Mouse (Mus musculus): ENCODE measurements around the gene Ube2e1. TPM values are rescaled to one million over a fixed set of nuclear protein-coding genes. Genes with fewer than 3 reads are reported as not detected.

Ube2e1 gene
- polyA plus RNA-seq, 1 experiment = 106 TPM

- peaks cover 8% of the 10 kb centered on the region; the same call in 1 of the 2 replicates for H3K4me1 ChIP-seq (ENCODE audit: control insufficient read depth, insufficient read depth, low read length)
- no peak for TF ChIP-seq POLR2A (IDR thresholded peaks at IDR 0.05; ENCODE audit: low read depth, low read length)
- no peak for TF ChIP-seq CTCF (IDR thresholded peaks at IDR 0.05; ENCODE audit: borderline replicate concordance, insufficient read depth, low read length)
- H3K27ac ChIP-seq (ENCODE audit: insufficient read depth, low read length) = no peak overlapping the region
- peak overlapping the region; percentile 59 for H3K4me3 ChIP-seq (ENCODE audit: insufficient read depth, low read length)
These were observed 618 bp downstream of the Ube2e1 start for GRCm38 (mm10) chr14:18330789-18331692.

GRCm38 (mm10) chr14:18326968-18327672 is 4.5 kb downstream of the Ube2e1 start:
- H3K4me3 ChIP-seq (ENCODE audit: insufficient read depth, low read length) = peak overlapping the region; percentile 28
- H3K27ac ChIP-seq (ENCODE audit: insufficient read depth, low read length) = no peak overlapping the region
- TF ChIP-seq CTCF (IDR thresholded peaks at IDR 0.05; ENCODE audit: borderline replicate concordance, insufficient read depth, low read length) = no peak
- H3K4me1 ChIP-seq (ENCODE audit: control insufficient read depth, insufficient read depth, low read length) = peaks cover 8% of the 10 kb centered on the region; the same call in 1 of the 2 replicates

- Histone ChIP-seq H3K4me3 (ENCODE audit: insufficient read depth, low read length) (no peak overlapping the region), H3K4me1 (ENCODE audit: control insufficient read depth, insufficient read depth, low read length) (no peaks in the 10 kb centered on the region), H3K27ac (ENCODE audit: insufficient read depth, low read length) (no peak overlapping the region)
- TF ChIP-seq POLR2A (IDR thresholded peaks at IDR 0.05; ENCODE audit: low read depth, low read length) = no peak
- TF ChIP-seq CTCF (IDR thresholded peaks at IDR 0.05; ENCODE audit: borderline replicate concordance, insufficient read depth, low read length) = no peak
These were observed 13.9 kb downstream of the Ube2e1 start for GRCm38 (mm10) chr14:18317457-18318411.

GRCm38 (mm10) chr14:18304165-18304564 is 27.5 kb downstream of the Ube2e1 start:
- Histone ChIP-seq H3K27ac (ENCODE audit: insufficient read depth, low read length) (no peak overlapping the region), H3K4me1 (ENCODE audit: control insufficient read depth, insufficient read depth, low read length) (no peaks in the 10 kb centered on the region), H3K4me3 (ENCODE audit: insufficient read depth, low read length) (no peak overlapping the region)
- TF ChIP-seq CTCF (IDR thresholded peaks at IDR 0.05; ENCODE audit: borderline replicate concordance, insufficient read depth, low read length) = no peak
- no peak for TF ChIP-seq POLR2A (IDR thresholded peaks at IDR 0.05; ENCODE audit: low read depth, low read length)

GRCm38 (mm10) chr14:18303262-18303661 is 28.4 kb downstream of the Ube2e1 start:
- no peak overlapping the region for H3K27ac ChIP-seq (ENCODE audit: insufficient read depth, low read length)
- H3K4me3 ChIP-seq (ENCODE audit: insufficient read depth, low read length) = no peak overlapping the region
- H3K4me1 ChIP-seq (ENCODE audit: control insufficient read depth, insufficient read depth, low read length) = no peaks in the 10 kb centered on the region
- TF ChIP-seq POLR2A (IDR thresholded peaks at IDR 0.05; ENCODE audit: low read depth, low read length) (no peak), CTCF (IDR thresholded peaks at IDR 0.05; ENCODE audit: borderline replicate concordance, insufficient read depth, low read length) (no peak)

GRCm38 (mm10) chr14:18302750-18303149 is 28.9 kb downstream of the Ube2e1 start:
- TF ChIP-seq POLR2A (IDR thresholded peaks at IDR 0.05; ENCODE audit: low read depth, low read length) (no peak), CTCF (IDR thresholded peaks at IDR 0.05; ENCODE audit: borderline replicate concordance, insufficient read depth, low read length) (no peak)
- no peak overlapping the region for H3K27ac ChIP-seq (ENCODE audit: insufficient read depth, low read length)
- no peaks in the 10 kb centered on the region for H3K4me1 ChIP-seq (ENCODE audit: control insufficient read depth, insufficient read depth, low read length)
- H3K4me3 ChIP-seq (ENCODE audit: insufficient read depth, low read length) = no peak overlapping the region

- no peak overlapping the region for H3K4me3 ChIP-seq (ENCODE audit: insufficient read depth, low read length)
- H3K27ac ChIP-seq (ENCODE audit: insufficient read depth, low read length) = no peak overlapping the region
- no peaks in the 10 kb centered on the region for H3K4me1 ChIP-seq (ENCODE audit: control insufficient read depth, insufficient read depth, low read length)
- no peak for TF ChIP-seq POLR2A (IDR thresholded peaks at IDR 0.05; ENCODE audit: low read depth, low read length)
- TF ChIP-seq CTCF (IDR thresholded peaks at IDR 0.05; ENCODE audit: borderline replicate concordance, insufficient read depth, low read length) = no peak
These were observed 30.1 kb downstream of the Ube2e1 start for GRCm38 (mm10) chr14:18301591-18301990.

- Histone ChIP-seq H3K4me3 (ENCODE audit: insufficient read depth, low read length) (no peak overlapping the region), H3K27ac (ENCODE audit: insufficient read depth, low read length) (no peak overlapping the region), H3K4me1 (ENCODE audit: control insufficient read depth, insufficient read depth, low read length) (no peaks in the 10 kb centered on the region)
- TF ChIP-seq CTCF (IDR thresholded peaks at IDR 0.05; ENCODE audit: borderline replicate concordance, insufficient read depth, low read length) = no peak
- TF ChIP-seq POLR2A (IDR thresholded peaks at IDR 0.05; ENCODE audit: low read depth, low read length) = no peak
These were observed 31.0 kb downstream of the Ube2e1 start for GRCm38 (mm10) chr14:18300676-18301075.

GRCm38 (mm10) chr14:18298874-18299273 is 32.8 kb downstream of the Ube2e1 start:
- Histone ChIP-seq H3K4me1 (ENCODE audit: control insufficient read depth, insufficient read depth, low read length) (no peaks in the 10 kb centered on the region), H3K4me3 (ENCODE audit: insufficient read depth, low read length) (no peak overlapping the region), H3K27ac (ENCODE audit: insufficient read depth, low read length) (no peak overlapping the region)
- TF ChIP-seq CTCF (IDR thresholded peaks at IDR 0.05; ENCODE audit: borderline replicate concordance, insufficient read depth, low read length) (no peak), POLR2A (IDR thresholded peaks at IDR 0.05; ENCODE audit: low read depth, low read length) (no peak)
